Mouse (Mus musculus) midbrain, postnatal 0 days (tissue): ENCODE data around the gene Slc25a45. TPM values are rescaled to one million over a fixed set of nuclear protein-coding genes. Genes with fewer than 3 reads are reported as not detected.

ENCODE experiments used
- ATAC-seq: fragments of 200-750 bp; cut with Nextera tagmentation; 2 replicates; pipeline ENCODE4 v1.8.0; 2017; ENCODE audit warnings: moderate number of reproducible peaks, mild to moderate bottlenecking, moderate TSS enrichment, moderate library complexity; ENCODE audit not compliant: low FRiP score
- DNase-seq: peaks from one replicate; pipeline ENCODE4 v3.0.0-alpha.2; 2015; ENCODE audit warnings: low spot score
- H3K27ac ChIP-seq: fragments of 300-500 bp; sonication (generic); 2 replicates; pipeline ENCODE4 v1.5.1; 2014; ENCODE audit warnings: low read depth, mild to moderate bottlenecking, low read length, mixed read lengths
- H3K27me3 ChIP-seq: fragments of 300-500 bp; sonication (generic); 2 replicates; pipeline ENCODE4 v1.6.1; 2014; ENCODE audit warnings: low read length, control low read depth, mixed read lengths; ENCODE audit not compliant: insufficient read depth
- H3K36me3 ChIP-seq: fragments of 300-500 bp; sonication (generic); 2 replicates; pipeline ENCODE4 v1.6.1; 2014; ENCODE audit warnings: low read length, control low read depth, mixed read lengths; ENCODE audit not compliant: insufficient read depth
- H3K4me1 ChIP-seq: fragments of 300-500 bp; sonication (generic); 2 replicates; pipeline ENCODE4 v1.6.1; 2014; ENCODE audit warnings: mild to moderate bottlenecking, control low read depth, antibody characterized with exemption, low read length, mixed read lengths; ENCODE audit not compliant: insufficient read depth
- H3K4me2 ChIP-seq: fragments of 300-500 bp; sonication (generic); 2 replicates; pipeline ENCODE4 v1.6.1; 2014; ENCODE audit warnings: low read depth, mild to moderate bottlenecking, low read length, mixed read lengths; ENCODE audit not compliant: poor library complexity, severe bottlenecking
- H3K4me3 ChIP-seq: fragments of 300-500 bp; sonication (generic); 2 replicates; pipeline ENCODE4 v1.5.1; 2014; ENCODE audit warnings: low read depth, mild to moderate bottlenecking, low read length, moderate library complexity
- H3K9ac ChIP-seq: fragments of 300-500 bp; sonication (generic); replicated peaks from 2 replicates; pipeline ENCODE4 v1.6.1; 2014; ENCODE audit warnings: mild to moderate bottlenecking, low read length, moderate library complexity, mixed read lengths; ENCODE audit not compliant: poor library complexity, severe bottlenecking
- H3K9me3 ChIP-seq: fragments of 300-500 bp; sonication (generic); 2 replicates; pipeline ENCODE4 v1.6.1; 2016; ENCODE audit warnings: low read length, control low read depth
- CTCF ChIP-seq: IDR thresholded peaks from 2 replicates; pipeline ENCODE4 v1.5.1; 2016; ENCODE audit warnings: antibody characterized with exemption, mild to moderate bottlenecking
- WGBS: fragments of 180-500 bp; shearing (Covaris S2); extraction: QIAGEN DNeasy Blood & Tissue Kit; methylation state at CpG from one replicate; pipeline ENCODE4 v1.1.7; 2014; 5-methylcytosine and 5-hydroxymethylcytosine counted together
- polyA plus RNA-seq: library from polyadenylated mRNA; unstranded; fragments of >200 nt; fragmentation: Nextera tagmentation; extraction: Ambion mirVana; gene quantifications from 2 replicates; pipeline ENCODE4 v1.2.1, GENCODE M21; 2015
- total RNA-seq: library from RNA; depleted of rRNA; stranded (reverse); fragments of >200 nt; gene quantifications from 2 replicates; pipeline ENCODE4 v1.2.3, GENCODE M21; 2014

Gene Slc25a45
- total and polyA plus RNA-seq, 2 experiments from 2014 or later: 2.1 to 3.7 TPM

DNA sequence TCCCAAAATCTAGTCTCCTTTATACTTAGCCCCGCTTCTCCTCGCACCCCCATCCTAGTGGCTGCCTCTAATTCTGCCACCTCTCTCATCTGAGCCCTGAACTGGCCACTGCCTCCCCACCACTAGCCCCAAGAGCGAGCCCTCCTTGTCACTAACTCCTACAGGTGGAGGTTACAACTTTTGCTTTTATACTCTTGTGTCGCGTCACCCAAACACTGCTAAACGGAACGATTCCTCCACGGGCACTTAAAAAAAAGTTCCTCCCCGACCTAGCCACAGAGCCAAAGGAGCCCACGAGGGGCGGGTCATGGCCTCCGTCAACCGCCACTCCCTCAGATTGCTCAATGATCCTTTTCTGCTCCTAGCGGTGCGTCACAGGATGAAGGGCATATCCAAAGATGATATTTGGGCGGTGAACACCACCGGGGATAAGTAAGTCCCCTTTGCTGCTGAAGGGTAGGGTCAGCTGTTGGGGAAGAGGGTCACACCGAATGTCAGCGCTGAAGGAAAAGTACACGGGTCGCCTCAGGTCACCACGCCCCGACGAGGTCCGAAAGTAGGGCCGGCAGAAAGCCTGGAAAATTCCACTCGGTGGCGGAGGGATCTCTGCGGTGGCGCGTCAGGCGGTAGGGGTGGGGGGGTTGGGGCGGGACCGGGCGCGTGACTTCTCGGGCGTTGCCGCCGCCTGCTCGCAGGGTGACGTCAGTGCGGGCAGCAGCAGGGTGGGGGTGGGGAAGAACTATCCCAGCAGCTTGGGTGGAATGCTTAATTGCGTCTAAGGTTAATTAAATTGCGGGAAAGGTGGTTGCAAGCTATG, 32.1 kb upstream of the Slc25a45 start:
- peak overlapping the region; percentile 95 for H3K27ac ChIP-seq
- peak overlapping the region; percentile 59 for H3K9ac ChIP-seq
- peaks cover 37% of the 10 kb centered on the region for H3K4me1 ChIP-seq
- H3K9me3 ChIP-seq: no peaks in the 10 kb centered on the region
- peak overlapping the region; percentile 34 for H3K4me3 ChIP-seq
- peak; percentile 54 for TF ChIP-seq CTCF
- peak overlapping the region; percentile 66 for H3K4me2 ChIP-seq
- WGBS: 6% methylated on average over 44 of the region's 45 CpGs
- H3K36me3 ChIP-seq: no peaks in the 10 kb centered on the region
- H3K27me3 ChIP-seq: no peaks in the 10 kb centered on the region
- ATAC-seq (peak; percentile 79), DNase-seq (peak; percentile 95)

GRCm38 (mm10) chr19:5846154-5846553, 31.5 kb upstream of the Slc25a45 start:
- WGBS: under 1% methylated on average over 7 of the region's 7 CpGs
- Histone ChIP-seq H3K4me2 (peak overlapping the region; percentile 66), H3K9me3 (no peaks in the 10 kb centered on the region), H3K27me3 (no peaks in the 10 kb centered on the region), H3K27ac (peak overlapping the region; percentile 95), H3K4me3 (peak overlapping the region; percentile 32), H3K36me3 (no peaks in the 10 kb centered on the region), H3K4me1 (peaks cover 37% of the 10 kb centered on the region), H3K9ac (peak overlapping the region; percentile 59)
- peak; percentile 50 for TF ChIP-seq CTCF
- ATAC-seq (peak; percentile 59), DNase-seq (no peak)

GRCm38 (mm10) chr19:5846557-5847305, 30.9 kb upstream of the Slc25a45 start:
- peaks cover 37% of the 10 kb centered on the region for H3K4me1 ChIP-seq
- peak; percentile 26; the same call in 1 of the 2 replicates for TF ChIP-seq CTCF
- H3K4me2 ChIP-seq: peak overlapping the region; percentile 66
- 1% methylated on average over 16 of the region's 16 CpGs for WGBS
- no peaks in the 10 kb centered on the region for H3K27me3 ChIP-seq
- peak; percentile 84 for ATAC-seq
- H3K36me3 ChIP-seq: no peaks in the 10 kb centered on the region
- H3K9me3 ChIP-seq: no peaks in the 10 kb centered on the region
- H3K4me3 ChIP-seq: peak overlapping the region; percentile 32; the same call in 1 of the 2 replicates
- peak overlapping the region; percentile 95 for H3K27ac ChIP-seq
- DNase-seq: peak; percentile 96
- peak overlapping the region; percentile 59 for H3K9ac ChIP-seq

GRCm38 (mm10) chr19:5847306-5847796, 30.3 kb upstream of the Slc25a45 start:
- ATAC-seq (no peak), DNase-seq (no peak)
- 41% methylated on average over 4 of the region's 4 CpGs for WGBS
- Histone ChIP-seq H3K4me3 (0 out of 2 replicates have a peak overlapping the region, but pooled peaks have one; percentile 32), H3K9me3 (no peaks in the 10 kb centered on the region), H3K27me3 (no peaks in the 10 kb centered on the region), H3K4me1 (peaks cover 37% of the 10 kb centered on the region), H3K4me2 (peak overlapping the region; percentile 66; the same call in 1 of the 2 replicates), H3K27ac (peak overlapping the region; percentile 95), H3K36me3 (peaks cover 5% of the 10 kb centered on the region), H3K9ac (peak overlapping the region; percentile 20; the same call in 1 of the 2 replicates)
- no peak for TF ChIP-seq CTCF

GRCm38 (mm10) chr19:5848032-5848825, 29.4 kb upstream of the Slc25a45 start:
- peak overlapping the region; percentile 18; the same call in 1 of the 2 replicates for H3K4me2 ChIP-seq
- H3K9me3 ChIP-seq: no peaks in the 10 kb centered on the region
- peaks cover 8% of the 10 kb centered on the region for H3K36me3 ChIP-seq
- no peak overlapping the region for H3K4me3 ChIP-seq
- H3K4me1 ChIP-seq: peaks cover 37% of the 10 kb centered on the region
- peak overlapping the region; percentile 95 for H3K27ac ChIP-seq
- DNase-seq (peak; percentile 60), ATAC-seq (no peak)
- no peak for TF ChIP-seq CTCF
- H3K9ac ChIP-seq: 0 out of 2 replicates have a peak overlapping the region, but pooled peaks have one; percentile 24
- H3K27me3 ChIP-seq: no peaks in the 10 kb centered on the region
- WGBS: 65% methylated on average over 14 of the region's 14 CpGs
